Mouse (Mus musculus): ENCODE measurements around the gene Ddr2.

- TF ChIP-seq POLR2A (IDR thresholded peaks at IDR 0.05; ENCODE audit: borderline replicate concordance, control insufficient read depth, low read depth, low read length) (no peak), CTCF (IDR thresholded peaks at IDR 0.05; ENCODE audit: control insufficient read depth, insufficient read depth, low read length) (no peak)
These were observed 65.7 kb downstream of the Ddr2 start for GRCm38 (mm10) chr1:170044726-170045471.
